Mouse (Mus musculus) ES-E14 (cell line): ENCODE results near the gene Spop. TPM values are rescaled to one million over a fixed set of nuclear protein-coding genes. Genes with fewer than 3 reads are reported as not detected.

Experiments
- DNase-seq: peaks from one replicate; pipeline ENCODE4 v3.0.0-alpha.2; 2013; ENCODE audit warnings: low read depth, low spot score
- H3K27ac ChIP-seq: 2 replicates; pipeline ENCODE4 v1.5.1; 2012; ENCODE audit warnings: low read depth, mild to moderate bottlenecking, low read length, moderate library complexity, mixed read lengths; ENCODE audit not compliant: poor library complexity, insufficient read depth, severe bottlenecking
- H3K36me3 ChIP-seq: 2 replicates; pipeline ENCODE4 v1.6.1; 2012; ENCODE audit warnings: mild to moderate bottlenecking, low read length, moderate library complexity, mixed read lengths; ENCODE audit not compliant: control insufficient read depth, poor library complexity, insufficient read depth, severe bottlenecking
- H3K4me1 ChIP-seq, 2 experiments: fragments of 150-350 bp in 1 of 2; sonication (generic) in 1 of 2; 2 replicates each; pipeline ENCODE4 v1.6.1; 2012; ENCODE audit warnings: low read length in 2 of 2, mild to moderate bottlenecking in 1 of 2, mixed read lengths in 1 of 2; ENCODE audit not compliant: control insufficient read depth in 2 of 2, insufficient read depth in 2 of 2, poor library complexity in 1 of 2
- H3K4me3 ChIP-seq, 2 experiments: fragments of 150-350 bp in 1 of 2; sonication (generic) in 1 of 2; 2 replicates each; pipeline ENCODE4 v1.5.1; 2012; ENCODE audit warnings: low read length in 2 of 2, low read depth in 1 of 2, mild to moderate bottlenecking in 1 of 2, mixed read lengths in 1 of 2; ENCODE audit not compliant: insufficient read depth in 1 of 2, poor library complexity in 1 of 2, severe bottlenecking in 1 of 2
- H3K9ac ChIP-seq: 2 replicates; pipeline ENCODE4 v1.6.1; 2012; ENCODE audit warnings: low read depth, mild to moderate bottlenecking, low read length, mixed read lengths; ENCODE audit not compliant: poor library complexity, insufficient read depth, severe bottlenecking
- H3K9me3 ChIP-seq: fragments of 150-350 bp; sonication (generic); 2 replicates; pipeline ENCODE4 v1.6.1; 2012; ENCODE audit warnings: low read depth, mild to moderate bottlenecking, low read length; ENCODE audit not compliant: control insufficient read depth, insufficient read depth
- CHD2 ChIP-seq: IDR thresholded peaks from 2 replicates; pipeline ENCODE4 v1.6.1; 2014; ENCODE audit warnings: mild to moderate bottlenecking, low read depth, low read length, inconsistent platforms
- HCFC1 ChIP-seq: IDR thresholded peaks from 2 replicates; pipeline ENCODE4 v1.6.1; 2012; ENCODE audit warnings: low read length, inconsistent platforms, borderline replicate concordance; ENCODE audit not compliant: insufficient read depth
- MAFK ChIP-seq: IDR thresholded peaks from 2 replicates; pipeline ENCODE4 v1.6.1; 2014; ENCODE audit warnings: mild to moderate bottlenecking, low read depth, low read length, inconsistent platforms; ENCODE audit not compliant: insufficient read depth
- ZC3H11A ChIP-seq: IDR thresholded peaks from 2 replicates; pipeline ENCODE4 v1.6.1; 2012; ENCODE audit warnings: low read depth, mild to moderate bottlenecking, inconsistent platforms, low read length, borderline replicate concordance
- ZNF384 ChIP-seq: IDR thresholded peaks from 2 replicates; pipeline ENCODE4 v1.6.1; 2012; ENCODE audit warnings: low read depth, low read length, inconsistent platforms
- in situ Hi-C, 2 experiments: fragments of 600-800 bp; cut with MboI; formaldehyde crosslinking; loops; one replicate each; pipeline ENCODE4 v1.15.1; 2025; ENCODE audit warnings: low sequenced_read_pairs in 2 of 2, inconsistent platforms in 1 of 2; ENCODE audit not compliant: unreplicated experiment in 2 of 2
- total RNA-seq: library from RNA; depleted of rRNA; stranded (reverse); fragments of 300-350 nt; gene quantifications from 2 replicates; pipeline ENCODE4 v1.2.3, GENCODE M21; 2012

The Spop gene
- total RNA-seq, 1 experiment = 30.8 TPM

GRCm38 (mm10) chr11:95512383-95512782 is 98.5 kb downstream of the Spop start:
- in situ Hi-C loops = loop anchor here in 1 of 2 experiments (25.0 kb wide), 1 partner anchor 400 kb away; the partner anchor contains the start of gene Dlx3
- Histone ChIP-seq H3K9me3 (no peaks in the 10 kb centered on the region), H3K4me1 (peaks cover 12 to 41% of the 10 kb centered on the region in 2 experiments), H3K27ac (no peak overlapping the region), H3K4me3 (no peak overlapping the region), H3K36me3 (no peaks in the 10 kb centered on the region), H3K9ac (no peak overlapping the region)
- TF ChIP-seq ZC3H11A = no peak
- TF ChIP-seq MAFK = no peak
- no peak for TF ChIP-seq ZNF384
- TF ChIP-seq HCFC1 = no peak
- no peak for TF ChIP-seq CHD2
- DNase-seq = no peak

- in situ Hi-C loops = loop anchor here in 1 of 2 experiments (25.0 kb wide), 1 partner anchor 401 kb away; the partner anchor contains the start of gene Dlx3
- TF ChIP-seq ZC3H11A (no peak), ZNF384 (no peak), MAFK (no peak), CHD2 (no peak), HCFC1 (no peak)
- no peak overlapping the region for H3K27ac ChIP-seq
Measured at GRCm38 (mm10) chr11:95513461-95514297, 99.8 kb downstream of the Spop start.

GRCm38 (mm10) chr11:95514298-95514861 is 100.5 kb downstream of the Spop start, which contains the start of gene Nxph3:
Gene Nxph3 (minus strand): TSS chr11:95514570.
- peak within 1 kb of the TSS; percentile 61; the same call in 1 of the 2 replicates for H3K27ac ChIP-seq
- TF ChIP-seq ZNF384 (no peak), MAFK (no peak), CHD2 (no peak), HCFC1 (no peak), ZC3H11A (no peak)

More at GRCm38 (mm10) chr11:95513461-95514297, 99.8 kb downstream of the Spop start:
- DNase-seq = no peak
- Histone ChIP-seq H3K9me3 (no peaks in the 10 kb centered on the region), H3K4me3 (peak overlapping the region; percentile 88 to 94), H3K4me1 (peaks cover 9 to 38% of the 10 kb centered on the region in 2 experiments), H3K9ac (peak overlapping the region; percentile 21), H3K36me3 (no peaks in the 10 kb centered on the region)

GRCm38 (mm10) chr11:95515376-95516323 is 101.8 kb downstream of the Spop start:
- DNase-seq = no peak
- Histone ChIP-seq H3K9ac (no peak overlapping the region; the same call in 1 of the 2 replicates), H3K27ac (no peak overlapping the region)

More at GRCm38 (mm10) chr11:95514298-95514861, 100.5 kb downstream of the Spop start, which contains the start of gene Nxph3:
- H3K36me3 ChIP-seq = no peaks in the 10 kb centered on the region
- in situ Hi-C loops = loop anchor here in 1 of 2 experiments (25.0 kb wide), 1 partner anchor 402 kb away; the partner anchor contains the start of gene Dlx3
- peaks cover 9 to 36% of the 10 kb centered on the region in 2 experiments for H3K4me1 ChIP-seq
- H3K4me3 ChIP-seq = peak within 1 kb of the TSS; percentile 88 to 94
- no peak for DNase-seq
- peak within 1 kb of the TSS; percentile 84 for H3K9ac ChIP-seq
- no peaks in the 10 kb centered on the region for H3K9me3 ChIP-seq

More at GRCm38 (mm10) chr11:95515376-95516323, 101.8 kb downstream of the Spop start:
- Histone ChIP-seq H3K9me3 (no peaks in the 10 kb centered on the region), H3K4me3 (peak overlapping the region; percentile 88 to 94), H3K36me3 (no peaks in the 10 kb centered on the region), H3K4me1 (peaks cover 9 to 43% of the 10 kb centered on the region in 2 experiments)
- in situ Hi-C loops = loop anchor here in 1 of 2 experiments (25.0 kb wide), 1 partner anchor 403 kb away; the partner anchor contains the start of gene Dlx3
- no peak for TF ChIP-seq HCFC1
- TF ChIP-seq ZC3H11A = no peak
- TF ChIP-seq ZNF384 = no peak
- no peak for TF ChIP-seq CHD2
- TF ChIP-seq MAFK = no peak
